Mouse (Mus musculus): ENCODE data around the gene Ccdc102a. TPM values are rescaled to one million over a fixed set of nuclear protein-coding genes. Genes with fewer than 3 reads are reported as not detected.

Ccdc102a gene
- 12.4 and 13.5 TPM in 2 replicates for polyA plus RNA-seq (2012; rRNA removed)

GRCm38 (mm10) chr8:94917851-94918495 lies at the start of gene Ccdc102a:
Ccdc102a (minus strand) TSS chr8:94918098.

GRCm38 (mm10) chr8:94923405-94923804 lies 5.5 kb upstream of the Ccdc102a start, which contains the start of gene Adgrg5:
Adgrg5 (plus strand) TSS chr8:94923694.

GRCm38 (mm10) chr8:94876197-94876730 lies 41.6 kb downstream of the Ccdc102a start, which contains the start of gene Dok4:
Dok4 (minus strand) TSS chr8:94876330.

GRCm38 (mm10) chr8:94857346-94858173 lies 60.3 kb downstream of the Ccdc102a start, which contains the start of gene Polr2c:
Polr2c (plus strand) TSS chr8:94857450.

Other genes starting within 250 kb of the Ccdc102a start
- 304 and 413 TPM in 2 replicates for gene Pllp, start 221.8 kb downstream of the Ccdc102a start, polyA plus RNA-seq (2012; rRNA removed)
- 1.7 and 2.2 TPM in 2 replicates for gene Ccl22, start 172.5 kb downstream of the Ccdc102a start, polyA plus RNA-seq (2012; rRNA removed)
- gene Cx3cl1, start 146.1 kb downstream of the Ccdc102a start, polyA plus RNA-seq (2012; rRNA removed): 164 and 188 TPM in 2 replicates
- 0.88 TPM in 1 of 2 replicates, not detected in the other for gene Ccl17, start 107.6 kb downstream of the Ccdc102a start, polyA plus RNA-seq (2012; rRNA removed)
- gene Coq9, start 79.8 kb downstream of the Ccdc102a start, polyA plus RNA-seq (2012; rRNA removed): 374 and 469 TPM in 2 replicates
- gene Ciapin1, start 79.7 kb downstream of the Ccdc102a start, polyA plus RNA-seq (2012; rRNA removed): 47.1 and 48.1 TPM in 2 replicates
- 56.7 and 94.8 TPM in 2 replicates for gene Polr2c, start 60.6 kb downstream of the Ccdc102a start, polyA plus RNA-seq (2012; rRNA removed)
- gene Dok4, start 41.8 kb downstream of the Ccdc102a start, polyA plus RNA-seq (2012; rRNA removed): 145 and 155 TPM in 2 replicates
- gene Adgrg5, start 5.6 kb upstream of the Ccdc102a start, polyA plus RNA-seq (2012; rRNA removed): 5.8 and 11.0 TPM in 2 replicates
- gene Adgrg1, start 56.7 kb upstream of the Ccdc102a start, polyA plus RNA-seq (2012; rRNA removed): 104 and 110 TPM in 2 replicates
- gene Adgrg3, start 99.6 kb upstream of the Ccdc102a start, polyA plus RNA-seq (2012; rRNA removed): 7.2 and 7.7 TPM in 2 replicates
- gene Drc7, start 137.0 kb upstream of the Ccdc102a start, polyA plus RNA-seq (2012; rRNA removed): 0.07 TPM in 1 of 2 replicates, not detected in the other
- 19.9 and 23.1 TPM in 2 replicates for gene Katnb1, start 163.1 kb upstream of the Ccdc102a start, polyA plus RNA-seq (2012; rRNA removed)

Measured in colon, adult 2 months (tissue).